ENCODE assay signal across 23 mouse cellular contexts in the genomic region with DNA sequence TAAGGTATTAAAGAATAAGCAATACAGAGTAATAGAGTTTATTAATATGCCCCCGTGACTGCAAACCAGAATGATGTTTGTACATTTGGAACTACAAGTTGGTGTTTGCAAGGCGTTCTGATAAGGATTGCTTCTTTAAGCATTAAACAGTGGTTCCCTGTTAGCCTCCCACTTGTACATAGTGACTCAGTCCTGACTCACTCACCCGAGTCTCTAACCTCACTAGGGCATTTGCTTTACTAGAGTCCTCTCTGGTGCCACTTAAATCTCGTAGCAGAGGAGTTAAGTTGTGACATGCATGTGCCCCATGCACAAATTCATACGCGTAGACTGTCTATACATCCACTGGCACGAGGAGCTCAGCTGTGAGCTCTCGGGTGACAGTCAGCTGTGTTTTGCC. TPM values are rescaled to one million over a fixed set of nuclear protein-coding genes. Genes with fewer than 3 reads are reported as not detected.
DNase-seq lines count a peak whose midpoint lies in the region; ATAC-seq and TF ChIP-seq lines count a peak whose summit lies in the region.
"Had no signal": no experiment of that assay in that cellular context is flagged by ENCODE, and none has a peak within 500 bp of the region (broad histone marks: within the 10 kb centered on the region; RNA-seq: fewer than 3 reads in every experiment).

No protein-coding gene starts in this region.

- 63% methylated on average over 8 of the region's 8 CpGs for WGBS in stomach, postnatal 0 days
- WGBS in kidney, embryonic 16.5 days: 91% methylated on average over 8 of the region's 8 CpGs

- no peak overlapping the region for H3K27ac ChIP-seq in stomach, postnatal 0 days (replicated peaks)
- no peak overlapping the region for H3K27ac ChIP-seq in kidney, embryonic 16.5 days (ENCODE audit: low read length)
- H3K27ac ChIP-seq: embryonic facial prominence, embryonic 13.5 days; forebrain, embryonic 13.5 days; heart, embryonic 13.5 days; hindbrain, embryonic 12.5 days had no signal

- DNase-seq in adrenal gland, postnatal 14 days: peak; percentile 21
- no peak for DNase-seq in adrenal gland, adult 18-20 months (ENCODE audit: low spot score in 2 of 2)
- DNase-seq in urinary bladder, postnatal 14 days (ENCODE audit: low spot score): peak; percentile 41
- no peak for DNase-seq in urinary bladder, postnatal 10 days (ENCODE audit: low spot score)
- no peak for DNase-seq in Patski (ENCODE audit: low read depth, low spot score)
- peak; percentile 44 for DNase-seq in stomach, postnatal 0 days (ENCODE audit: low spot score)
- DNase-seq in left cerebral cortex, adult 8-10 months (ENCODE audit: low spot score in 2 of 2): no peak
- DNase-seq: adrenal gland, postnatal 25 days; B cell, adult 2 months; cerebellum, adult 11-12 months; cerebellum, adult 9-10 months; cerebellum, postnatal 36 days; forebrain, postnatal 0 days; gastrocnemius, postnatal 14 days; heart, postnatal 4 days had no signal

- H3K4me1 ChIP-seq in stomach, postnatal 0 days (replicated peaks; ENCODE audit: control insufficient read depth, insufficient read depth): no peaks in the 10 kb centered on the region
- H3K4me1 ChIP-seq in kidney, embryonic 16.5 days (ENCODE audit: insufficient read depth, low read length): no peaks in the 10 kb centered on the region
- H3K4me1 ChIP-seq: embryonic facial prominence, embryonic 13.5 days; forebrain, embryonic 13.5 days; hindbrain, embryonic 12.5 days had no signal

- CTCF ChIA-PET in Patski (lab: Charles Lee): interaction anchor here (0.9 to 3.8 kb wide), 2 partner anchors 10 to 16 kb away, joined by 3 to 13 read pairs; no protein-coding TSS in a partner anchor

- H3K27me3 ChIP-seq in Patski: no peaks in the 10 kb centered on the region
- no peaks in the 10 kb centered on the region for H3K27me3 ChIP-seq in stomach, postnatal 0 days (ENCODE audit: control insufficient read depth, insufficient read depth, low read length)
- H3K27me3 ChIP-seq in kidney, embryonic 16.5 days (ENCODE audit: insufficient read depth, low read length): no peaks in the 10 kb centered on the region
- H3K27me3 ChIP-seq: embryonic facial prominence, embryonic 13.5 days; forebrain, embryonic 13.5 days; heart, embryonic 13.5 days; hindbrain, embryonic 12.5 days had no signal

- H3K4me3 ChIP-seq in stomach, postnatal 0 days (ENCODE audit: low read depth, low read length): no peak overlapping the region
- no peak overlapping the region for H3K4me3 ChIP-seq in kidney, embryonic 16.5 days (ENCODE audit: low read length)
- H3K4me3 ChIP-seq: embryonic facial prominence, embryonic 13.5 days; forebrain, embryonic 13.5 days; heart, embryonic 13.5 days; hindbrain, embryonic 12.5 days had no signal

- H3K4me2 ChIP-seq in stomach, postnatal 0 days (replicated peaks; ENCODE audit: low read depth): no peak overlapping the region
- H3K4me2 ChIP-seq in kidney, embryonic 16.5 days (replicated peaks; ENCODE audit: low read depth, low read length): no peak overlapping the region
- H3K4me2 ChIP-seq: embryonic facial prominence, embryonic 13.5 days; forebrain, embryonic 13.5 days; heart, embryonic 13.5 days; hindbrain, embryonic 12.5 days had no signal

- peaks cover 16% of the 10 kb centered on the region; the same call in 1 of the 2 replicates for H3K36me3 ChIP-seq in stomach, postnatal 0 days (ENCODE audit: control insufficient read depth, insufficient read depth, low read length)
- H3K36me3 ChIP-seq in kidney, embryonic 16.5 days (ENCODE audit: insufficient read depth, low read length): peaks cover 64% of the 10 kb centered on the region

- no peaks in the 10 kb centered on the region for H3K9me3 ChIP-seq in stomach, postnatal 0 days (ENCODE audit: control insufficient read depth, low read length)
- H3K9me3 ChIP-seq in kidney, embryonic 16.5 days (ENCODE audit: low read length): no peaks in the 10 kb centered on the region
- H3K9me3 ChIP-seq: embryonic facial prominence, embryonic 13.5 days; forebrain, embryonic 13.5 days; heart, embryonic 13.5 days; hindbrain, embryonic 12.5 days had no signal

- no peak overlapping the region for H3K9ac ChIP-seq in stomach, postnatal 0 days (ENCODE audit: low read length)
- no peak overlapping the region for H3K9ac ChIP-seq in kidney, embryonic 16.5 days (replicated peaks; ENCODE audit: low read length)
- H3K9ac ChIP-seq: embryonic facial prominence, embryonic 13.5 days; forebrain, embryonic 13.5 days; forebrain, postnatal 0 days; heart, embryonic 13.5 days; hindbrain, embryonic 12.5 days had no signal

- POLR2A ChIA-PET in Patski (lab: Charles Lee): no interaction called here

- TF ChIP-seq CTCF in Patski (IDR thresholded peaks at IDR 0.05): no peak
- TF ChIP-seq CTCF in stomach, postnatal 0 days (IDR thresholded peaks at IDR 0.05; ENCODE audit: low read depth): no peak

- TF ChIP-seq EP300 in stomach, postnatal 0 days (optimal IDR thresholded peaks at IDR 0.05): no peak

- in situ Hi-C loops in Patski (cut with MboI; ENCODE audit: low pct_unique_long_range_greater_than_20kb): no loop called here

- peak; percentile 51 for ATAC-seq in Patski
- ATAC-seq in stomach, postnatal 0 days (ENCODE audit: low FRiP score, low TSS enrichment): peak; percentile 90
- no peak for ATAC-seq in kidney, embryonic 16.5 days (ENCODE audit: low FRiP score, low TSS enrichment)
- ATAC-seq: forebrain, embryonic 13.5 days; forebrain, postnatal 0 days; hindbrain, embryonic 16.5 days; inflammation-experienced regulatory T-cells, adult 6 months; intestine, postnatal 0 days had no signal

RNA-seq across cellular contexts. Expression of a gene that starts 31.4 kb away (rescaled TPM):
- total RNA-seq in adrenal gland, postnatal 14 days (2021): 58.1 and 61.3 TPM in 2 replicates
- 10 to 100 TPM; 57.2 to 70.4 TPM for total RNA-seq in adrenal gland, adult 18-20 months (2021)
- polyA plus RNA-seq in Patski (2021): 82.3 TPM
- polyA plus RNA-seq in stomach, postnatal 0 days (2015; fragmentation: Nextera tagmentation; extraction: Ambion mirVana): 14.2 and 15.3 TPM in 2 replicates
- total RNA-seq in left cerebral cortex, adult 8-10 months (2022): 10 to 100 TPM; 42.5 to 59.2 (median 48.4) TPM
- 46.6 TPM in 2 replicates for polyA plus RNA-seq in kidney, embryonic 16.5 days (2015; fragmentation: Nextera tagmentation; extraction: Ambion mirVana)

RNA-seq across cellular contexts. Expression of a gene that starts 41.2 kb away (rescaled TPM):
- total RNA-seq in adrenal gland, postnatal 14 days (2021): 30.0 and 33.0 TPM in 2 replicates
- total RNA-seq in adrenal gland, adult 18-20 months (2021): 10 to 100 TPM; 29.5 to 42.4 TPM
- polyA plus RNA-seq in Patski (2021): 71.2 TPM
- 23.1 and 23.5 TPM in 2 replicates for polyA plus RNA-seq in stomach, postnatal 0 days (2015; fragmentation: Nextera tagmentation; extraction: Ambion mirVana)
- 10 to 100 TPM; 57.5 to 61.3 (median 58.3) TPM for total RNA-seq in left cerebral cortex, adult 8-10 months (2022)
- polyA plus RNA-seq in kidney, embryonic 16.5 days (2015; fragmentation: Nextera tagmentation; extraction: Ambion mirVana): 37.8 and 38.4 TPM in 2 replicates

Comparison
In these comparisons a context has a peak if more than half of its experiments do, and no peak if none do; other contexts are left out.
1. DNase-seq: peak in adrenal gland, postnatal 14 days (single experiment), urinary bladder, postnatal 14 days (single experiment) and stomach, postnatal 0 days (single experiment); none in adrenal gland, adult 18-20 months (0 of 2), urinary bladder, postnatal 10 days (single experiment), Patski (single experiment) and left cerebral cortex, adult 8-10 months (0 of 2).